Mouse (Mus musculus) kidney, adult 2 months (tissue): ENCODE data around the gene Tmem63a. TPM values are rescaled to one million over a fixed set of nuclear protein-coding genes. Genes with fewer than 3 reads are reported as not detected.
"Not testable (repeated sequence)": the region's sequence is repeated elsewhere in the genome, so short reads cannot be mapped to it uniquely, and the experiment has no call there.

Experiments
- DNase-seq: peaks from one replicate; pipeline ENCODE4 v3.0.0; 2021
- H3K27ac ChIP-seq: fragments of 200-500 bp; 2 replicates; pipeline ENCODE4 v1.5.1; 2012; ENCODE audit warnings: low read depth, low read length, control low read depth, inconsistent platforms; ENCODE audit not compliant: insufficient read depth
- H3K27me3 ChIP-seq: fragments of 200-500 bp; replicated peaks from 2 replicates; pipeline ENCODE4 v1.6.1; 2012; ENCODE audit warnings: mild to moderate bottlenecking, moderate library complexity, low read length, inconsistent platforms; ENCODE audit not compliant: control insufficient read depth, insufficient read depth
- H3K36me3 ChIP-seq: fragments of 200-500 bp; 2 replicates; pipeline ENCODE4 v1.6.1; 2012; ENCODE audit warnings: mild to moderate bottlenecking, moderate library complexity, low read length, inconsistent platforms; ENCODE audit not compliant: control insufficient read depth, insufficient read depth
- H3K4me1 ChIP-seq: fragments of 200-500 bp; 2 replicates; pipeline ENCODE4 v1.6.1; 2011; ENCODE audit warnings: low read length; ENCODE audit not compliant: control insufficient read depth, insufficient read depth
- H3K4me3 ChIP-seq: fragments of 200-500 bp; 2 replicates; pipeline ENCODE4 v1.5.1; 2011; ENCODE audit warnings: mild to moderate bottlenecking, low read depth, low read length, control low read depth; ENCODE audit not compliant: insufficient read depth
- CTCF ChIP-seq: fragments of 200-500 bp; conservative IDR thresholded peaks from 2 replicates; pipeline ENCODE4 v1.5.1; 2011; ENCODE audit warnings: low read depth, mild to moderate bottlenecking, control low read depth, low read length, moderate library complexity, mixed read lengths; ENCODE audit not compliant: insufficient read depth, insufficient read length
- POLR2A ChIP-seq: fragments of 200-500 bp; IDR thresholded peaks from one replicate; pipeline ENCODE4 v1.6.1; 2011; ENCODE audit warnings: low read depth, low read length, control low read depth
- WGBS: fragments of 180-500 bp; shearing (Covaris S2); methylation state at CpG from one replicate; pipeline ENCODE4 v1.1.7; 2018; 5-methylcytosine and 5-hydroxymethylcytosine counted together
- polyA plus RNA-seq: library from polyadenylated mRNA; depleted of rRNA; stranded (reverse); fragments of >200 nt; gene quantifications from 2 replicates; pipeline ENCODE4 v1.2.3, GENCODE M21; 2012

Tmem63a gene
- polyA plus RNA-seq, 1 experiment = 26.7 TPM

DNA sequence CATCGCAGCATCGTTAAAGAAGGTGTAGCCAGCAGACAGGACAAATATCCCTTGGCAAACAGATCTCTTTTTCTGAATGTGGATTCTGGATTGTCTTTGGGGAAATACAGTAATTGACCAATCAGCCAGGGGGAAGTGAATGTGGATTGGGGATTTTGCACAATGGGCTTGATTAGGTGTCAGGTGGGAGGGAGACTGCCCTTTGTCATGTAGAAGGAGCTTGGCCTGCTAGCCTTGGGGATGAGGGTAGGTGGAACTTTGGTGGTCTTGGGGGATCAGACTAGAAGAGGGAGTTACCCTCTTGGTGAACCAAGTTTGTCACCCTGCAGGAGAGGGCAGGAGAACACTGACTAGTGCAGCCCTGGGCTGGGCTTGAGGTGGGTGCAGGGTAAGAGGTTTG lies 17.4 kb upstream of the Tmem63a start:
- no peaks in the 10 kb centered on the region for H3K36me3 ChIP-seq
- TF ChIP-seq POLR2A (no peak), CTCF (no peak)
- H3K4me1 ChIP-seq = no peaks in the 10 kb centered on the region
- no peak for DNase-seq
- H3K27me3 ChIP-seq = no peaks in the 10 kb centered on the region
- no peak overlapping the region for H3K27ac ChIP-seq
- 67% methylated on average over 2 of the region's 2 CpGs for WGBS
- H3K4me3 ChIP-seq = no peak overlapping the region

DNA sequence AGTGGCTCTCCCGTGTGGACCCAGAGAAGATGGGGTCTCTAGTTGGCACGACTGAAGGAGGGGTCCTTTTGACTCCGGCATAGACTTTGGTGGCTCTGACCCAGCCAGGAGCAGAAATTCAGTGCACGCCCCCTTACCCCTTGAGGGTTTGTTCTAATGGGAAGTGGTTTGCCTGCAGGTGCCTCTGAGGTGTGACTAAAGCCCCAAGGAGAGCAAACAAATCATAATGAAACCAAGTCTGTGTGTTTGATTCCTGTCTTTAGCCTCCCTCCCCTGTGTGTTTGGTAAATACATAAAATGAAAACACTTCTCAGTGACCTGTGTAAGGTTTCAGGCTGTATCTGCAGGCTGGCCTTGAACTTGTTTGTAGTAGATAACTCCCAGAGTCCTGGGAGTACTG lies 15.9 kb upstream of the Tmem63a start:
- H3K27ac ChIP-seq = no peak overlapping the region
- TF ChIP-seq CTCF (no peak), POLR2A (no peak)
- no peak overlapping the region for H3K4me3 ChIP-seq
- no peaks in the 10 kb centered on the region for H3K36me3 ChIP-seq
- WGBS = 73% methylated on average over 4 of the region's 4 CpGs
- no peak for DNase-seq
- H3K27me3 ChIP-seq = no peaks in the 10 kb centered on the region
- no peaks in the 10 kb centered on the region for H3K4me1 ChIP-seq

DNA sequence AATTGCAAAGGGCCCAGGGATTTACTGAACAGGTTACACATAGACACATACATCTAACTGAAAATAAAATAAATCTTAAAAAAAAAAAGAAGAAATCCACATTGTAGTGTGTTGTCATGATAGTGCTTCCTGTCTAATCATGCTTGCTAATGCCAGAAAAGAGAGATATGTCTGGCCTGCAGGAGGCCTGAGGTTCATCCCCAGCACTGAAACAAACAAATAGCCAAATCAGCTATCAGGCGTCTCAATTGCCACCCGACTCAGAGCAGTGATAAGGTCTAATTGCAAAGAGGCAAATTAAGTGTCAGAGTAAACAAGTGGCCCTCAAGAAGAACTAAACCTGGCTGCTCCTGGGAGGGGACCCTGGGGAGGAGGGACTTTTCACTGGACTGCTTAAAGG lies 12.5 kb upstream of the Tmem63a start:
- no peaks in the 10 kb centered on the region for H3K36me3 ChIP-seq
- H3K27ac ChIP-seq = no peak overlapping the region
- no peak overlapping the region for H3K4me3 ChIP-seq
- no peaks in the 10 kb centered on the region for H3K4me1 ChIP-seq
- no peak for TF ChIP-seq CTCF
- no peak for TF ChIP-seq POLR2A
- no peaks in the 10 kb centered on the region for H3K27me3 ChIP-seq
- no peak for DNase-seq
- 58% methylated on average over 2 of the region's 2 CpGs for WGBS

DNA sequence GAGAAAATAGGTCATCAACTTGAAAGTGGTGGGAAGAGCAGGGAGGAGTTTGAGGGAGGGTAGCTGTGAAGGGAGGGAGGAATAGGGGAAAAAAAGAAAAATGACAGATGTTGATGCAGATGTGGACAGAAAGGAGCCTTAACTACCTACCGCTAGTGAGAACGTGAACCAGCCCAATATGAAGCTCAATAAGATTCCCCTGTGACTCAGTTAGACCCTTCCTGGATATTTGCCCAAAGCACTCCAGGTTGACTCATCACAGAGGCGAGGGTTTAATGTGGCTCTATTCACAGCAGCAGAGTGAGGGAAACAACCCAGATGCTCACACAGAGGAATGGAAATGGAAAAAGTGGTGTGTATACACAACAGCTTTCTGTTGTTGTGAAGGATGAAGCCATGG lies 11.0 kb upstream of the Tmem63a start:
- H3K4me3 ChIP-seq = no peak overlapping the region
- WGBS = 75% methylated on average over 3 of the region's 3 CpGs
- no peak for DNase-seq
- H3K4me1 ChIP-seq = no peaks in the 10 kb centered on the region
- H3K27ac ChIP-seq = no peak overlapping the region
- TF ChIP-seq POLR2A (no peak), CTCF (no peak)
- no peaks in the 10 kb centered on the region for H3K27me3 ChIP-seq
- no peaks in the 10 kb centered on the region for H3K36me3 ChIP-seq

DNA sequence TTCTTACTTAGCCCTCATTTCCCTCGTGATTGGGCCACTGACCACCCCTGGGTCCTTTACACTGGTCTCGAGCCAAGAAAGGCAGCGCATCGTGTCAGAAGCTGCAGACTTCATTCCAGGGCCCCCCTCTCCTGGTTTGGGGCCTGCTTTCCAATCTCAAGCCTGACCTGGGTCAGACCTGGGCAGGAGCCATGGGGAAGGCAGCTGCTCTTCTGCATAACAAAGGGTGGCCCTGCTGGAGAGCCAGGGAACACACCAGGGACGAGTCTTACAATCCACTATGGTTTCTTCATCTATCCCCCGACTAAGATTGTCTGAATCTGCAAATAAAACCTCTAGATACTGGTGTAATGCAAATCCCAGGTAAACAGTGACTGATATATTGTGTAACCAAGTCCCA lies 8.5 kb upstream of the Tmem63a start:
- Histone ChIP-seq H3K4me1 (no peaks in the 10 kb centered on the region), H3K36me3 (no peaks in the 10 kb centered on the region), H3K4me3 (no peak overlapping the region), H3K27ac (no peak overlapping the region), H3K27me3 (no peaks in the 10 kb centered on the region)
- TF ChIP-seq CTCF = no peak
- TF ChIP-seq POLR2A = no peak
- 58% methylated on average over 6 of the region's 6 CpGs for WGBS
- DNase-seq = no peak

DNA sequence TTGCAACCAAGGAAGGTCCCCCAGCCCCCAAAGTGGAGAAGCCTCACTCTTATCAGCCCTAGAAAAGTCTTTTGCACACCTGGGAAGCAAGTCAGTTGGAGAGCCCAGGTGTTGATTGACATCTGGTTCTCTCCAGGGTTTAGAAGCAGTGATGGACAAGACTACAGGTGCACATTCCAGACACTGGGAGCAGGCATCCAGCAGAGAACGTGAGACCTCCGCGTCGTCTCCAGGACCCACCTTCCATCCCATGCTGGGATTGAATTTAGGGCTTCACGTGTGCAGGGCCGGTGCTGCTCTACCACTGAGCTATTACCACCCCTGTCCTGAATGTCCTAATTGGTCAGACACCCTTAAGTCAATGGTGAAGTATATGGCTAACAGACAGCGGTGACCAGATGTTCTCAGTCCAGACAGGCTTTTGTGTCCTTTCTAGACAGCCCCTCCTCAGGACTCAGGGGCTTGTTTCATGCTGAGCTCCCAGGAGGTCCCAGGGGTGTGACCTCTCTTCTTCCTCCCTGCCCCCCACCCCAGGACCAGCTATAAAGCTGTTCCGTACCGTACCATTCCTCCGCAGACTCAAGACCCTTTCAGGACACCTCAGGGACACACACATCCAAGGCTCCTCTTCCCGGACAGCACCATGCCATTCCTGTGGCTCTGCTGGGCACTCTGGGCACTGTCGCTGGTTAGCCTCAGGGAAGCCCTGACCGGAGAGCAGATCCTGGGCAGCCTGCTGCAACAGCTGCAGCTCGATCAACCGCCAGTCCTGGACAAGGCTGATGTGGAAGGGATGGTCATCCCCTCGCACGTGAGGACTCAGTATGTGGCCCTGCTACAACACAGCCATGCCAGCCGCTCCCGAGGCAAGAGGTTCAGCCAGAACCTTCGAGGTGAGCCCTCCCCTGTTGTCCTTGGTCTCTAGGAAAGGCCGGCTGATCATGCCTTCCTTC lies 7.4 kb upstream of the Tmem63a start, which contains the start of gene Lefty1:
Gene Lefty1, plus strand, starts transcription at position 556 of the 953 bp plus-strand sequence.
- H3K4me1 ChIP-seq = no peaks in the 10 kb centered on the region
- TF ChIP-seq POLR2A (no peak), CTCF (no peak)
- WGBS = 51% methylated on average over 21 of the region's 21 CpGs
- H3K27ac ChIP-seq = no peak within 1 kb of the TSS
- H3K36me3 ChIP-seq = no peaks in the 10 kb centered on the region
- no peak within 1 kb of the TSS for H3K4me3 ChIP-seq
- no peak for DNase-seq
- no peaks in the 10 kb centered on the region for H3K27me3 ChIP-seq

DNA sequence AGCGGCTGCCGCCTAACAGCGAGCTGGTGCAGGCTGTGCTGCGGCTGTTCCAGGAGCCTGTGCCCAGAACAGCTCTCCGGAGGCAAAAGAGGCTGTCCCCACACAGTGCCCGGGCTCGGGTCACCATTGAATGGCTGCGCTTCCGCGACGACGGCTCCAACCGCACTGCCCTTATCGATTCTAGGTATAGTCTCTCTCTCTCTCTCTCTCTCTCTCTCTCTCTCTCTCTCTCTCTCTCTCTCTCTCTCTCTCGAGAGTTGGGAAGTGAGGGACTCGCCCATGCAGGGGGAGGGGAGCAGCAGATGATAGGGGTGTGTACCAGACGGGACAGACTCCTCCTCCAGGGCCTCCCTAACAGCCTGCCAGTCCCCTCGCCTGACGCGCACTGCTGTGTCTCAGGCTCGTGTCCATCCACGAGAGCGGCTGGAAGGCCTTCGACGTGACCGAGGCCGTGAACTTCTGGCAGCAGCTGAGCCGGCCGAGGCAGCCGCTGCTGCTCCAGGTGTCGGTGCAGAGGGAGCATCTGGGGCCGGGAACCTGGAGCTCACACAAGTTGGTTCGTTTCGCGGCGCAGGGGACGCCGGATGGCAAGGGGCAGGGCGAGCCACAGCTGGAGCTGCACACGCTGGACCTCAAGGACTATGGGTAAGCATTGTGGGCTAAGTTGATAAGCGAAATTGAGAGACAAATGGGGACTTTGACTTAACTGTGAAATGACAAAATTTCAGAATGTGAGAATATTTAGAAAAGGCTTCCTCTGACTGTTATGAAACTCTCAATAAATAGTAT lies 5.3 kb upstream of the Tmem63a start:
- WGBS = 14% methylated on average over 39 of the region's 41 CpGs
- H3K36me3 ChIP-seq, H3K27ac ChIP-seq, H3K27me3 ChIP-seq, H3K4me1 ChIP-seq: not testable (repeated sequence)
- H3K4me3 ChIP-seq = peak overlapping the region; percentile 13
- peak; percentile 54 for DNase-seq

DNA sequence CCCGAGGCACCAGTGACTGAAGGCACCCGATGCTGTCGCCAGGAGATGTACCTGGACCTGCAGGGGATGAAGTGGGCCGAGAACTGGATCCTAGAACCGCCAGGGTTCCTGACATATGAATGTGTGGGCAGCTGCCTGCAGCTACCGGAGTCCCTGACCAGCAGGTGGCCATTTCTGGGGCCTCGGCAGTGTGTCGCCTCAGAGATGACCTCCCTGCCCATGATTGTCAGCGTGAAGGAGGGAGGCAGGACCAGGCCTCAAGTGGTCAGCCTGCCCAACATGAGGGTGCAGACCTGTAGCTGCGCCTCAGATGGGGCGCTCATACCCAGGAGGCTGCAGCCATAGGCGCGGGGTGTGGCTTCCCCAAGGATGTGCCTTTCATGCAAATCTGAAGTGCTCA lies 4.5 kb upstream of the Tmem63a start:
- not testable (repeated sequence) for H3K36me3 ChIP-seq, H3K27ac ChIP-seq, H3K4me1 ChIP-seq, H3K27me3 ChIP-seq, DNase-seq, H3K4me3 ChIP-seq
- WGBS = 84% methylated on average over 13 of the region's 13 CpGs

DNA sequence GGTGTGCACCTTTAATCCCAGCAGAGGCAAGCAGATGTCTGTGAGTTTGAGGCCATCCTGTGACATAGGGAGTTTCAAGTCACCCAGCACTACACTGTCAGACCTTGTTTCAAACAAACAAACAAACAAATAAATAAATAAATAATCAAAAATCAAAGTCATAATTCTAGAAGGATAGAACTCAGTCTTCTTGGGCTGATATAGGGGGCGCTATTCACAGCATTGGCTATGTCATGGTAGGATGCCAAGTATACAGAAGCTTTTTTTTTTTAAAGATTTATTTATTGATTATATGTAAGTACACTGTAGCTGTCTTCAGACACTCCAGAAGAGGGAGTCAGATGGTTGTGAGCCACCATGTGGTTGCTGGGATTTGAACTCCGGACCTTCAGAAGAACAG lies 3.4 kb upstream of the Tmem63a start:
- DNase-seq, H3K4me1 ChIP-seq, H3K36me3 ChIP-seq, H3K27ac ChIP-seq, H3K4me3 ChIP-seq, H3K27me3 ChIP-seq: not testable (repeated sequence)
- 86% methylated on average over 2 of the region's 2 CpGs for WGBS
